Mouse (Mus musculus) heart, adult 2 months (tissue): ENCODE data around the gene Ppp1r12c. TPM values are rescaled to one million over a fixed set of nuclear protein-coding genes. Genes with fewer than 3 reads are reported as not detected.

Source experiments
- DNase-seq, 2 experiments: peaks; one replicate each; pipeline ENCODE4 v3.0.0; 2021
- H3K27ac ChIP-seq: fragments of 200-600 bp; 2 replicates; pipeline ENCODE4 v1.8.1; 2022
- H3K27me3 ChIP-seq: fragments of 200-500 bp; 2 replicates; pipeline ENCODE4 v1.6.1; 2012; ENCODE audit warnings: mild to moderate bottlenecking, low read length, inconsistent platforms, mixed read lengths; ENCODE audit not compliant: control insufficient read depth, insufficient read depth
- H3K36me3 ChIP-seq: fragments of 200-500 bp; 2 replicates; pipeline ENCODE4 v1.6.1; 2012; ENCODE audit warnings: low read length, inconsistent platforms; ENCODE audit not compliant: control insufficient read depth, insufficient read depth
- H3K4me1 ChIP-seq: fragments of 200-500 bp; 2 replicates; pipeline ENCODE4 v1.6.1; 2011; ENCODE audit warnings: low read length; ENCODE audit not compliant: control insufficient read depth, insufficient read depth
- H3K4me3 ChIP-seq: fragments of 200-600 bp; 2 replicates; pipeline ENCODE4 v1.8.1; 2022
- H3K79me2 ChIP-seq: fragments of 200-500 bp; replicated peaks from 2 replicates; pipeline ENCODE4 v1.6.1; 2012; ENCODE audit warnings: mild to moderate bottlenecking, inconsistent platforms, low read length, moderate library complexity, mixed read lengths; ENCODE audit not compliant: control insufficient read depth, insufficient read depth
- H3K9ac ChIP-seq: fragments of 200-500 bp; 2 replicates; pipeline ENCODE4 v1.6.1; 2012; ENCODE audit warnings: low read depth, mild to moderate bottlenecking, control low read depth, inconsistent platforms, low read length, mixed read lengths
- CTCF ChIP-seq: fragments of 200-600 bp; IDR thresholded peaks from 2 replicates; pipeline ENCODE4 v1.8.1; 2022; ENCODE audit warnings: antibody characterized with exemption, mild to moderate bottlenecking, moderate library complexity
- EP300 ChIP-seq: fragments of 200-500 bp; IDR thresholded peaks from 2 replicates; pipeline ENCODE4 v1.6.1; 2011; ENCODE audit warnings: low read depth, low read length, control low read depth; ENCODE audit not compliant: insufficient read depth
- POLR2A ChIP-seq: fragments of 200-500 bp; IDR thresholded peaks from 2 replicates; pipeline ENCODE4 v1.6.1; 2011; ENCODE audit warnings: mild to moderate bottlenecking, low read depth, low read length, control low read depth; ENCODE audit not compliant: insufficient read depth
- WGBS: fragments of 180-500 bp; shearing (Covaris S2); methylation state at CpG from one replicate; pipeline ENCODE4 v1.1.7; 2018; 5-methylcytosine and 5-hydroxymethylcytosine counted together
- intact Hi-C: fragments of 180-260 bp; cut with DNase I; formaldehyde crosslinking; loops from one replicate; pipeline ENCODE4 v1.15.1; 2025
- long read RNA-seq: library from polyadenylated mRNA; stranded (forward); transcript quantifications from one replicate; pipeline ENCODE4 v2.0.0, GENCODE M21; 2021
- polyA plus RNA-seq: library from polyadenylated mRNA; depleted of rRNA; stranded (reverse); fragments of >200 nt; gene quantifications from 2 replicates; pipeline ENCODE4 v1.2.3, GENCODE M21; 2012; rRNA removed
- total RNA-seq, 2 experiments: library from RNA; stranded (reverse); gene quantifications; 2 replicates each; pipeline ENCODE4 v1.2.3; 2021

The Ppp1r12c gene
- total RNA-seq (10 to 100 TPM; 62.4 to 67.1 TPM), polyA plus RNA-seq (47.0 and 53.2 TPM in 2 replicates)
- long read RNA-seq, transcript Ppp1r12c-202 (22 exons, 2,667 nt) = minor isoform, 11 of 91 reads
- long read RNA-seq, transcript Ppp1r12c-201 (22 exons, 2,983 nt) = major isoform, 58 of 91 reads
- long read RNA-seq, partial matches to known transcripts = 4 of 91 reads
- long read RNA-seq, other reads (novel, unspliced or antisense) = 18 of 91 reads

- intact Hi-C loops = loop anchor here (5.0 to 10.0 kb wide), 3 partner anchors 54 to 413 kb away; partner anchors contain the start of genes Leng8, Rdh13 and Zfp628
These were observed at the start of gene Ppp1r12c for GRCm38 (mm10) chr7:4501558-4502397. Gene Ppp1r12c (minus strand): TSS chr7:4501680.

GRCm38 (mm10) chr7:4547221-4547641 lies 45.8 kb upstream of the Ppp1r12c start, which contains the start of gene Syt5:
Gene Syt5 (minus strand): TSS chr7:4547541.
- H3K27me3 ChIP-seq = 0 out of 2 replicates have a peak, but pooled peaks cover 1% of the 10 kb centered on the region
- H3K4me3 ChIP-seq = no peak within 1 kb of the TSS
- no peak within 1 kb of the TSS for H3K9ac ChIP-seq
- no peaks in the 10 kb centered on the region for H3K36me3 ChIP-seq
- H3K4me1 ChIP-seq = no peaks in the 10 kb centered on the region
- H3K79me2 ChIP-seq = no peaks in the 10 kb centered on the region
- H3K27ac ChIP-seq = no peak within 1 kb of the TSS
- WGBS = 6% methylated on average over 33 of the region's 33 CpGs
- intact Hi-C loops = no loop called here
- DNase-seq = no peak
- TF ChIP-seq EP300 (no peak), CTCF (no peak), POLR2A (no peak)

More at GRCm38 (mm10) chr7:4501558-4502397, at the start of gene Ppp1r12c:
- Histone ChIP-seq H3K27me3 (no peaks in the 10 kb centered on the region), H3K4me1 (peaks cover 27% of the 10 kb centered on the region), H3K9ac (peak within 1 kb of the TSS; percentile 92), H3K79me2 (peaks cover 7% of the 10 kb centered on the region), H3K4me3 (peak within 1 kb of the TSS; percentile 89), H3K36me3 (peaks cover 6% of the 10 kb centered on the region), H3K27ac (peak within 1 kb of the TSS; percentile 97)
- TF ChIP-seq POLR2A (peak; percentile 69), CTCF (no peak), EP300 (0 out of 2 replicates have a peak, but pooled peaks have one; percentile 7)
- peak; percentile 97 for DNase-seq
- 1% methylated on average over 62 of the region's 62 CpGs for WGBS

- Histone ChIP-seq H3K79me2 (no peaks in the 10 kb centered on the region), H3K27ac (no peak overlapping the region), H3K9ac (no peak overlapping the region), H3K4me1 (no peaks in the 10 kb centered on the region), H3K4me3 (no peak overlapping the region), H3K36me3 (no peaks in the 10 kb centered on the region), H3K27me3 (0 out of 2 replicates have a peak, but pooled peaks cover 1% of the 10 kb centered on the region)
- intact Hi-C loops = no loop called here
- DNase-seq = peak; percentile 60 to 62
- TF ChIP-seq POLR2A (no peak), EP300 (no peak), CTCF (no peak)
- 4% methylated on average over 26 of the region's 26 CpGs for WGBS
These were observed 45.2 kb upstream of the Ppp1r12c start for GRCm38 (mm10) chr7:4546591-4547131.

- intact Hi-C loops = no loop called here
- no peaks in the 10 kb centered on the region for H3K79me2 ChIP-seq
- no peaks in the 10 kb centered on the region for H3K36me3 ChIP-seq
- no peak overlapping the region for H3K9ac ChIP-seq
- no peak overlapping the region for H3K27ac ChIP-seq
- H3K27me3 ChIP-seq = 0 out of 2 replicates have a peak, but pooled peaks cover 1% of the 10 kb centered on the region
- 62% methylated on average over 15 of the region's 15 CpGs for WGBS
- H3K4me3 ChIP-seq = no peak overlapping the region
- DNase-seq = no peak
- TF ChIP-seq POLR2A (no peak), CTCF (no peak), EP300 (no peak)
- no peaks in the 10 kb centered on the region for H3K4me1 ChIP-seq
These were observed 44.6 kb upstream of the Ppp1r12c start for GRCm38 (mm10) chr7:4546050-4546449.

- DNase-seq = no peak
- Histone ChIP-seq H3K27ac (no peak overlapping the region), H3K9ac (no peak overlapping the region), H3K4me3 (no peak overlapping the region), H3K79me2 (no peaks in the 10 kb centered on the region), H3K36me3 (no peaks in the 10 kb centered on the region), H3K27me3 (no peaks in the 10 kb centered on the region), H3K4me1 (no peaks in the 10 kb centered on the region)
- 42% methylated on average over 17 of the region's 17 CpGs for WGBS
- intact Hi-C loops = no loop called here
- no peak for TF ChIP-seq EP300
These were observed 40.5 kb upstream of the Ppp1r12c start for GRCm38 (mm10) chr7:4542013-4542412.
